Mouse (Mus musculus) olfactory bulb, adult 2 months (tissue): ENCODE results near the gene Add2.

Source experiments
- CTCF ChIP-seq: fragments of 200-500 bp; IDR thresholded peaks from 2 replicates; pipeline ENCODE4 v1.5.1; 2012; ENCODE audit warnings: low read depth, mild to moderate bottlenecking, low read length, moderate library complexity; ENCODE audit not compliant: insufficient read depth
- POLR2A ChIP-seq: fragments of 200-500 bp; IDR thresholded peaks from 2 replicates; pipeline ENCODE4 v1.6.1; 2012; ENCODE audit warnings: mild to moderate bottlenecking, low read depth, low read length, moderate library complexity; ENCODE audit not compliant: insufficient read depth

DNA sequence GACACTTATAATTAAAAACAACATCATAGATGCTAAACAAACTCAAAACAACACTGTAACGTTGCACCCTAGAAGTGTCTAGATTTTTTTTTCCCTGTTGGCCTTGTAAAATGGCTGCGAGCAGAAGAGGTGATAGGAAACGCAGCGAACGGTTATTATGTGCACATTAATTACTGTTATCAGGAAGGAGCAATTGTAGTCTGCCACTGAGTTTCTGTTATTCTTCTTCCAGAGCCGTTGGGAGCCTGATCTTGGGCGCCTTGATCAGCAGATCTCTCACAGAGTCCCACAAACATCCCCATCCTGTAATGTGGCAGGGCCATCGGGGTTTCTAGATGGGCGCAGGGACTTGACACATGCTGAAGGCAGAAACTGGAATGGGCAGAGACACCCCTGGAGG lies 137.9 kb downstream of the Add2 start:
- TF ChIP-seq CTCF = no peak
- TF ChIP-seq POLR2A = no peak
